Comparison of ENCODE assay signal across 8 mouse cellular contexts in genomic region chr10:63381498-63382280, GRCm38 (mm10). TPM values are rescaled to one million over a fixed set of nuclear protein-coding genes. Genes with fewer than 3 reads are reported as not detected.
DNase-seq lines count a peak whose midpoint lies in the region; ATAC-seq lines count a peak whose summit lies in the region.

Gene Sirt1, minus strand, starts transcription at chr10:63381704.

- H3K27me3 ChIP-seq in embryonic facial prominence, embryonic 15.5 days, result no peaks in the 10 kb centered on the region
- peaks cover 6% of the 10 kb centered on the region for H3K27me3 ChIP-seq in hindbrain, embryonic 15.5 days
- H3K27me3 ChIP-seq in liver, embryonic 15.5 days, result no peaks in the 10 kb centered on the region

- H3K4me3 ChIP-seq in embryonic facial prominence, embryonic 15.5 days (replicated peaks), result peak within 1 kb of the TSS; percentile 62
- H3K4me3 ChIP-seq in hindbrain, embryonic 15.5 days, result peak within 1 kb of the TSS; percentile 62
- H3K4me3 ChIP-seq in liver, embryonic 15.5 days (replicated peaks), result peak within 1 kb of the TSS; percentile 67

- no peak for ATAC-seq in embryonic facial prominence, embryonic 15.5 days (ENCODE audit: insufficient number of reproducible peaks, low FRiP score, low TSS enrichment, low read depth)
- no peak for ATAC-seq in hindbrain, embryonic 15.5 days (ENCODE audit: low FRiP score, low read depth)
- no peak for ATAC-seq in liver, embryonic 15.5 days (ENCODE audit: insufficient read depth)
- no peak for ATAC-seq in neutrophil, adult 5-6 weeks (ENCODE audit: extremely low read depth, insufficient number of reproducible peaks, low FRiP score, poor library complexity, severe bottlenecking)

- peak in 1 of 2 experiments; percentile 17 for DNase-seq in layer of hippocampus, adult 18-20 months (ENCODE audit: low spot score in 2 of 2)
- no peak for DNase-seq in layer of hippocampus, adult 9-10 months (ENCODE audit: low spot score)
- DNase-seq in T-cell, adult 2 months (ENCODE audit: low spot score), result peak; percentile 28
- no peak for DNase-seq in gastrocnemius, adult 8-10 months (ENCODE audit: low spot score in 2 of 2)

- H3K9ac ChIP-seq in embryonic facial prominence, embryonic 15.5 days, result peak within 1 kb of the TSS; percentile 52
- peak within 1 kb of the TSS; percentile 62 for H3K9ac ChIP-seq in hindbrain, embryonic 15.5 days
- H3K9ac ChIP-seq in liver, embryonic 15.5 days, result peak within 1 kb of the TSS; percentile 69

- peak within 1 kb of the TSS; percentile 76 for H3K27ac ChIP-seq in embryonic facial prominence, embryonic 15.5 days (replicated peaks)
- H3K27ac ChIP-seq in hindbrain, embryonic 15.5 days (replicated peaks), result peak within 1 kb of the TSS; percentile 75
- H3K27ac ChIP-seq in liver, embryonic 15.5 days (replicated peaks), result 0 out of 2 replicates have a peak within 1 kb of the TSS, but pooled peaks have one; percentile 29

- 5% methylated on average over 24 of the region's 24 CpGs for WGBS in embryonic facial prominence, embryonic 15.5 days
- WGBS in hindbrain, embryonic 15.5 days, result 4% methylated on average over 24 of the region's 24 CpGs
- WGBS in liver, embryonic 15.5 days (ENCODE audit: insufficient replicate concordance), result 4% methylated on average over 24 of the region's 24 CpGs

- peaks cover 8% of the 10 kb centered on the region for H3K4me1 ChIP-seq in embryonic facial prominence, embryonic 15.5 days
- H3K4me1 ChIP-seq in hindbrain, embryonic 15.5 days (replicated peaks), result peaks cover 10% of the 10 kb centered on the region
- peaks cover 23% of the 10 kb centered on the region for H3K4me1 ChIP-seq in liver, embryonic 15.5 days (replicated peaks)

- H3K36me3 ChIP-seq in embryonic facial prominence, embryonic 15.5 days, result no peaks in the 10 kb centered on the region
- no peaks in the 10 kb centered on the region for H3K36me3 ChIP-seq in hindbrain, embryonic 15.5 days
- H3K36me3 ChIP-seq in liver, embryonic 15.5 days (replicated peaks), result no peaks in the 10 kb centered on the region

- H3K4me2 ChIP-seq in embryonic facial prominence, embryonic 15.5 days (replicated peaks), result peak within 1 kb of the TSS; percentile 90
- H3K4me2 ChIP-seq in hindbrain, embryonic 15.5 days, result peak within 1 kb of the TSS; percentile 92
- peak within 1 kb of the TSS; percentile 96 for H3K4me2 ChIP-seq in liver, embryonic 15.5 days

- H3K9me3 ChIP-seq in embryonic facial prominence, embryonic 15.5 days (replicated peaks), result no peaks in the 10 kb centered on the region
- no peaks in the 10 kb centered on the region for H3K9me3 ChIP-seq in hindbrain, embryonic 15.5 days
- no peaks in the 10 kb centered on the region for H3K9me3 ChIP-seq in liver, embryonic 15.5 days (replicated peaks)

RNA-seq across cellular contexts. Expression of gene Sirt1, which starts in this region (rescaled TPM):
- 10 to 100 TPM; 12.7 to 15.3 TPM for total RNA-seq in layer of hippocampus, adult 18-20 months (2021)
- 4.5 and 5.6 TPM in 2 replicates for polyA plus RNA-seq in embryonic facial prominence, embryonic 15.5 days (2015; fragmentation: Nextera tagmentation; extraction: Ambion mirVana)
- polyA plus RNA-seq in hindbrain, embryonic 15.5 days (2015; fragmentation: Nextera tagmentation; extraction: Ambion mirVana), result 4.6 and 5.0 TPM in 2 replicates
- 3.1 and 3.5 TPM in 2 replicates for polyA plus RNA-seq in liver, embryonic 15.5 days (2015; fragmentation: Nextera tagmentation; extraction: Ambion mirVana)
- total RNA-seq in neutrophil, adult 5-6 weeks (2017), result 63.9 and 69.2 TPM in 2 replicates
- total RNA-seq in gastrocnemius, adult 8-10 months (2022), result 1 to 10 TPM; 6.8 to 8.9 (median 7.0) TPM
